Mouse (Mus musculus) heart, embryonic 15.5 days (tissue): ENCODE data around the gene Hpdl. TPM values are rescaled to one million over a fixed set of nuclear protein-coding genes. Genes with fewer than 3 reads are reported as not detected.
"Not testable (repeated sequence)": the region's sequence is repeated elsewhere in the genome, so short reads cannot be mapped to it uniquely, and the experiment has no call there.

ENCODE experiments used
- ATAC-seq: fragments of 200-750 bp; cut with Nextera tagmentation; replicated peaks from 2 replicates; pipeline ENCODE4 v1.8.0; 2017; ENCODE audit warnings: low read depth, moderate TSS enrichment; ENCODE audit not compliant: insufficient number of reproducible peaks, insufficient read depth, low FRiP score
- H3K27ac ChIP-seq: fragments of 300-500 bp; sonication (generic); 2 replicates; pipeline ENCODE4 v1.5.1; 2015; ENCODE audit warnings: mild to moderate bottlenecking, inconsistent platforms
- H3K27me3 ChIP-seq: fragments of 300-500 bp; sonication (generic); 2 replicates; pipeline ENCODE4 v1.6.1; 2015; ENCODE audit warnings: inconsistent platforms
- H3K36me3 ChIP-seq: fragments of 300-500 bp; sonication (generic); 2 replicates; pipeline ENCODE4 v1.6.1; 2015; ENCODE audit warnings: mild to moderate bottlenecking, inconsistent platforms
- H3K4me1 ChIP-seq: fragments of 300-500 bp; sonication (generic); replicated peaks from 2 replicates; pipeline ENCODE4 v1.6.1; 2015; ENCODE audit warnings: inconsistent platforms
- H3K4me2 ChIP-seq: fragments of 300-500 bp; sonication (generic); 2 replicates; pipeline ENCODE4 v1.6.1; 2015; ENCODE audit warnings: inconsistent platforms, mild to moderate bottlenecking, moderate library complexity
- H3K4me3 ChIP-seq: fragments of 300-500 bp; sonication (generic); 2 replicates; pipeline ENCODE4 v1.5.1; 2015; ENCODE audit warnings: mild to moderate bottlenecking, inconsistent platforms
- H3K9ac ChIP-seq: fragments of 300-500 bp; sonication (generic); 2 replicates; pipeline ENCODE4 v1.6.1; 2015; ENCODE audit warnings: mild to moderate bottlenecking, inconsistent platforms
- H3K9me3 ChIP-seq: fragments of 300-500 bp; sonication (generic); replicated peaks from 2 replicates; pipeline ENCODE4 v1.6.1; 2016; ENCODE audit warnings: inconsistent platforms
- WGBS: fragments of 180-500 bp; shearing (Covaris S2); methylation state at CpG from one replicate; pipeline ENCODE4 v1.1.7; 2015; ENCODE audit warnings: mixed read lengths; 5-methylcytosine and 5-hydroxymethylcytosine counted together
- polyA plus RNA-seq: library from polyadenylated mRNA; unstranded; fragments of >200 nt; fragmentation: Nextera tagmentation; extraction: Ambion mirVana; gene quantifications from 2 replicates; pipeline ENCODE4 v1.2.1, GENCODE M21; 2015

Hpdl gene
- polyA plus RNA-seq = 0.89 and 1.0 TPM in 2 replicates

DNA sequence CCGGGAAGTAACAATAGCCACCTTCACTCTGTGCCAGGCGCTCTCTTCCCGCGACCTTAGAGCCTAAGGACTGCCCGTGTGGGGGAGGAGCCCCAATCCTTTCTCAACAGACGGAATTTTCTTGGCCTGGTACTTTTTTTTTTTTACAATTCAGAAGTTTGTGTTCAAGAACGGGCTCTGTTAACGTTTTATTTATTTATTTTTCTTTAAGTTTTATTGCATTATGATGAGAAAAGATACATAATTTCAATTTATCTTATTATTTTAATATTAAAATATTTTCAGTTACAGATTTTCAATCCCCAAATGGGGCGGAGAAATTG lies at the start of gene Hpdl:
Gene Hpdl (minus strand): TSS at position 14 of the 323 bp plus-strand sequence.
- Histone ChIP-seq H3K4me2 (peak within 1 kb of the TSS; percentile 99), H3K4me1 (peaks cover 18% of the 10 kb centered on the region), H3K36me3 (no peaks in the 10 kb centered on the region), H3K9me3 (no peaks in the 10 kb centered on the region), H3K27me3 (peaks cover 15% of the 10 kb centered on the region), H3K27ac (no peak within 1 kb of the TSS), H3K4me3 (peak within 1 kb of the TSS; percentile 57), H3K9ac (peak within 1 kb of the TSS; percentile 51)
- ATAC-seq = no peak
- WGBS = 11% methylated on average over 9 of the region's 9 CpGs

DNA sequence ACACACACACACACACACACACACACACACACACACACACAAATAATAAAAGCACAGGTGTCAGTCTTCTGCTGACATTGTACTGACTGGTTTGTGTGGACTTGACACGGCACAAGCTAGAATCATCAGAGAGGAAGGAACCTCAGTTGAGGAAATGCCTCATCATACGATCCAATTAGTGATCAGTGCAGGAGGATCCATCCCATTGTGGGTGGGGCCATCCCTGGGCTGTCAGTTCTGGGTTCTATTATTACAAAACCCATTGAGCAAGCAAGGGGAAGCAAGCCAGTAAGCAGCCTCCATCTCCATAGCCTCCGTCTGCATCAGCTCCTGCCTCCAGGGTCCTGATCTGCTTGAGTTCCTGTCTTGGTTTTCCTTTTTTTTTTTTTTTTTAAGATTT lies 48.4 kb upstream of the Hpdl start:
- Histone ChIP-seq H3K9me3 (no peaks in the 10 kb centered on the region), H3K4me2 (no peak overlapping the region), H3K27ac (no peak overlapping the region), H3K36me3 (no peaks in the 10 kb centered on the region), H3K27me3 (peaks cover 6% of the 10 kb centered on the region; the same call in 1 of the 2 replicates), H3K4me1 (no peaks in the 10 kb centered on the region), H3K4me3 (no peak overlapping the region), H3K9ac (no peak overlapping the region)
- ATAC-seq = no peak
- WGBS = 63% methylated on average over 3 of the region's 3 CpGs

DNA sequence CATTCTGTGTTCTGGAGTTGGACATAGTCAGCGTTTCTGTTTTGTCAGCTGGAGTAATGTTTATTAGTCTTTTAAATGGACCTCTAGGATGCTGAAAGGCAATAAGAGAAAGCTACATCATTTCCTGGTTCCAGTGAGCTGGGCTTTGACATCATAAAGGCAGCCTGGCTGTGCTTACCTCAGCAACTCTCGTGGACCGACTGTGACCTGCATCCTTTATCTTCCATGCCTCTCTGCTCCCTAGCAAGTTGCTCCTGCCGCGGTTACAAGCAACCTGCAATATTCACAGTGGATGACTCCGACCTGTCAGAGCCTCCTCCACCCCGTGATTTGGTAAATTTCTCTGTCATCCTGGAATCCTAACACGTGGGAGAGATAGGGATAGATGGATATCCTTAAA lies 40.5 kb upstream of the Hpdl start:
- Histone ChIP-seq H3K9me3 (no peaks in the 10 kb centered on the region), H3K9ac (no peak overlapping the region), H3K4me2 (no peak overlapping the region), H3K27ac (no peak overlapping the region), H3K27me3 (0 out of 2 replicates have a peak, but pooled peaks cover 2% of the 10 kb centered on the region), H3K4me1 (no peaks in the 10 kb centered on the region), H3K4me3 (no peak overlapping the region), H3K36me3 (no peaks in the 10 kb centered on the region)
- ATAC-seq = no peak
- WGBS = 52% methylated on average over 8 of the region's 8 CpGs

DNA sequence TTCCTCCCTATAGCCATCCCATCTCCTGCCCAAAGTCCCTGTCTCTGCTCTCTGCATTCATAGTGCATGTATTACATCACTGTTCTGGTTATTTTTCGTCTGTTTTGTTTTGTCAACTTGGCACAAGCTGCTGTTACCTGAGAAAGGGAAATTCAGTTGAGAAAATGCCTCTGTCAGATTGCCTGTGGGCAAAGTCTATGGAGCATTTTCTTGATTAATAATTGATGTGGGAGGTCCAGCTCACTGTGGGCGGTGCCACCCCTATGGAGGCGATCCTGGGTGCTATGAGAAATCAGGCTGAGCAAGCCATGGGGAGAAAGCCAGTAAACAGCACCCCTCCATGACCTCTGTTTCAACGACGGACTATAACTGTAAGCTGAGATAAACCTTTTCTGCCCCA lies 38.2 kb upstream of the Hpdl start:
- Histone ChIP-seq H3K27ac (no peak overlapping the region), H3K9ac (no peak overlapping the region), H3K4me3 (no peak overlapping the region), H3K4me2 (no peak overlapping the region), H3K27me3 (0 out of 2 replicates have a peak, but pooled peaks cover 2% of the 10 kb centered on the region), H3K36me3 (no peaks in the 10 kb centered on the region), H3K4me1 (no peaks in the 10 kb centered on the region), H3K9me3 (no peaks in the 10 kb centered on the region)
- 68% methylated on average over 5 of the region's 5 CpGs for WGBS
- ATAC-seq = no peak

DNA sequence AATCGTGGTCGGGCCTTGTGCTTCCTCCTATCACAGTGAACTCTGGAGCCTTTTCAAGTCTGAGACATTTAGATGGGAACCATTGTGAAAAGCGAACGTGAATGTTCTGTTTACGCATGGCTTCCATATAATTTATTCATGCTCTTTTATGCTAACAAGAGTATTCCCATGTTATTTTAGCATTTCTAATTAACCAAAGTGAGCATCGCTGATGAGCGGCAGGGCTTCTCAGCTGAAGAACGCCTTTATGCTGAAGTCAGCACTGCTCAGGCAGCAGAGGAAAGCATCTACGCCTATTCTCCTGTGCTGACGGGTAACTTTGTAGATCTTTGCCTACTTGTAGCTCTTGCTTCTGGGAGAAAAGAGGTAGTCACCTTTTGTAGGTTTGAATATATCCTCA lies 35.7 kb upstream of the Hpdl start:
- no peak overlapping the region for H3K9ac ChIP-seq
- no peaks in the 10 kb centered on the region for H3K4me1 ChIP-seq
- no peaks in the 10 kb centered on the region for H3K36me3 ChIP-seq
- WGBS = 91% methylated on average over 10 of the region's 10 CpGs
- no peaks in the 10 kb centered on the region for H3K9me3 ChIP-seq
- no peak overlapping the region for H3K4me2 ChIP-seq
- no peak overlapping the region for H3K27ac ChIP-seq
- H3K27me3 ChIP-seq = 0 out of 2 replicates have a peak, but pooled peaks cover 2% of the 10 kb centered on the region
- no peak for ATAC-seq
- H3K4me3 ChIP-seq = no peak overlapping the region

DNA sequence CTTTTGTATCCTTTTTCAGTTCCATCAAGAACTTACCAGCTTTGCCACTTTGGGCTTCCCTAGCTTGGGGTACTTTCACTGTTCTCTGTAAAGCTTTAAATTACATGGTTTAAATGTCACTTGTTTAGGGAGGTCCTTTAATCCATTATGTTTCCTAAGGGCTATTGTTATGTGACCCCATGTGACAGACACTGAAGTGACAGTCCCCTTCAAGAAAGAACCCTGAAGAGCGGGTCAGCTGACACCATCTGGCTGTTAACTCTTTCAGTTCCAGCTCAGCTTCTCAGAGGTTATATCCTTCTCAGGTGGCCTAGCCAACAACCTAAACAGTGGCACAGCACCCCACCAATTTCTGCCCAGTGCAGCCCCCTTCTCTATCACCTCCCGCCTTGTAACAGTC lies 32.8 kb upstream of the Hpdl start:
- H3K4me2 ChIP-seq = no peak overlapping the region
- no peak for ATAC-seq
- no peaks in the 10 kb centered on the region for H3K9me3 ChIP-seq

DNA sequence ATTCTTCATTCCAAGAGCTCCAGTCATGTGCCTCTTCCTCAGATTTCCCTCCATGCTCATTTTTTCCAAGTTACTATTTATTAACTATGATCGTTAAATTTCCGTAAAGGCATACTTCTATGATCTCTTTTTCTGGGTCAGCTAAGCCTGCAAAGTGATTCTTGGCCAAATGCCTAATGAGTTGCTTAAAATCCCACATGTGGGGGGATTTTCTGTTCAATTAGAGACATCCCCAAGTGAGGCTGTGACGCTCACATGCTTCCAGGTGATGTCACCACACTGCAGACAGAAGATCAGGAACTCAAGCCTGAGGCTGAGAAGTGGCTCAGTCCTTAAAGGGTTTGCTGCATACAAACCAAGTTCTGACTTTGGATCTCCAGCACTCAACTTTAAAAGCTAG lies 28.4 kb upstream of the Hpdl start:
- H3K4me2 ChIP-seq = no peak overlapping the region

More for the DNA sequence above, 32.8 kb upstream of the Hpdl start:
- Histone ChIP-seq H3K36me3 (no peaks in the 10 kb centered on the region), H3K27me3 (no peaks in the 10 kb centered on the region), H3K4me1 (no peaks in the 10 kb centered on the region), H3K9ac (no peak overlapping the region), H3K27ac (no peak overlapping the region), H3K4me3 (no peak overlapping the region)
- WGBS = 37% methylated on average over 2 of the region's 2 CpGs

DNA sequence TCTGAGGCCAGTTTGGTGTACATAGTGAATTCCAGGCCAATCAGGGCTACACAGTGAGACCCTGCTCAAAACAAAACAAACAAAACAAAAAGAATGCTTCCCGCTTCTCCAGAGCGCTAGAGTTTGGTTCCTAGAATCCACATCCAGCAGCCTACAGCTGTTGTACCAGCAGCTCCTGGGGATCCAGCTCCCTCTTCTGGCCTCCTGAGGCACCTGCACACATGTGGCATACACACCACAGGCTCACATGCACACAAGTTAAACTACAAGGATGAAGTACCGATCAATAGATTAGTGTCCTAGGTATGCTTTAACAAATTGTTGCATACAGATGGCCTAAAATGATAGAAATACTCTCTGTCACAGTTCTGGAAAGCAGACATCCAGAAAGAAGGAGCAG lies 22.8 kb upstream of the Hpdl start:
- Histone ChIP-seq H3K9me3 (no peaks in the 10 kb centered on the region), H3K4me2 (no peak overlapping the region), H3K9ac (no peak overlapping the region), H3K27me3 (peaks cover 15% of the 10 kb centered on the region), H3K4me3 (no peak overlapping the region), H3K27ac (no peak overlapping the region), H3K4me1 (0 out of 2 replicates have a peak, but pooled peaks cover 2% of the 10 kb centered on the region), H3K36me3 (no peaks in the 10 kb centered on the region)
- WGBS = 92% methylated on average over 3 of the region's 3 CpGs
- ATAC-seq = no peak

More for the DNA sequence above, 28.4 kb upstream of the Hpdl start:
- Histone ChIP-seq H3K27me3 (no peaks in the 10 kb centered on the region), H3K9ac (no peak overlapping the region), H3K4me3 (no peak overlapping the region), H3K36me3 (no peaks in the 10 kb centered on the region), H3K27ac (no peak overlapping the region), H3K9me3 (no peaks in the 10 kb centered on the region), H3K4me1 (no peaks in the 10 kb centered on the region)
- 71% methylated on average over 3 of the region's 3 CpGs for WGBS
- no peak for ATAC-seq

DNA sequence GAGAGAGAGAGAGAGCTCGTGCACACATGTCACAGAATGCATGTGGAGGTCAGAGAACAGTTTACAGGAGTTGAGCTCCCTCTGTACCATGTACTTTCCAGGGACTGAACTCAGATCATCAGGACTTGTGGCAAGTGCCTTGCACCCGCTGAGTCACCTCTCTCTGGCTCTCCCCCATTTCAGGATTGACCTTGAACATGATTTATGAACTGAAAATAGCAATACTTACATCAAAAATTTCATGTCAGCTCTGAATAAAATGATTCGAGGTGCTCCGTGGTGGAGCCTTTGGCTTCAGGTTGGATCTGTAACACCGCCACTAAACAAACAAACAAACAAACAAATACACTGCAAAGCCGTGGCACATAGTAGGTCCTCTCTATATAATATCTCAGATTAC lies 19.3 kb upstream of the Hpdl start:
- WGBS = 78% methylated on average over 6 of the region's 6 CpGs
- Histone ChIP-seq H3K4me3 (no peak overlapping the region), H3K4me2 (no peak overlapping the region), H3K27ac (no peak overlapping the region), H3K36me3 (no peaks in the 10 kb centered on the region), H3K4me1 (0 out of 2 replicates have a peak, but pooled peaks cover 2% of the 10 kb centered on the region), H3K9ac (no peak overlapping the region), H3K27me3 (peaks cover 20% of the 10 kb centered on the region), H3K9me3 (no peaks in the 10 kb centered on the region)
- ATAC-seq = no peak

DNA sequence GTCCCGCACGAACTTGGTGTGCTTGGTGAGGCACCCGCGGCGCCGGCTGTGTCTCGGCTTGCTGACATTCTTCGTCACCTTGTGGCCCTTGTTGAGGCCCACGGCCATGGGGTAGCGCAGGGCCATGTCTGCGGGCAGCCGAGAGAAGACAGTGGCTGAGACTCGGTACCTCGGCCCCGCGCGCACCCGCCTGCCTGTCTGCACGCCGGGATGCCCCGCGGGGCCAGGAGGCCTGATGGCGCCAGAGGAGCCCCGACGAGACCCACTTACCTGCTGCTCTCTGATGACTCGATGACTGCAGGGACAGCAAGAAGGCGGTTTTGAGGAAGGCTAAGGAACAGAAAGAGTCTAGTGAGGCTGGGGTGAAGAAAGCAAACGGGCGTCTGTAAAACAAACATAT lies 18.6 kb upstream of the Hpdl start:
- H3K9me3 ChIP-seq, ATAC-seq, H3K9ac ChIP-seq, H3K4me1 ChIP-seq, H3K27ac ChIP-seq, H3K36me3 ChIP-seq: not testable (repeated sequence)
- WGBS = 25% methylated on average over 27 of the region's 29 CpGs
- H3K4me2 ChIP-seq = peak overlapping the region; percentile 59
- H3K4me3 ChIP-seq = peak overlapping the region; percentile 25
- H3K27me3 ChIP-seq = peaks cover 20% of the 10 kb centered on the region

DNA sequence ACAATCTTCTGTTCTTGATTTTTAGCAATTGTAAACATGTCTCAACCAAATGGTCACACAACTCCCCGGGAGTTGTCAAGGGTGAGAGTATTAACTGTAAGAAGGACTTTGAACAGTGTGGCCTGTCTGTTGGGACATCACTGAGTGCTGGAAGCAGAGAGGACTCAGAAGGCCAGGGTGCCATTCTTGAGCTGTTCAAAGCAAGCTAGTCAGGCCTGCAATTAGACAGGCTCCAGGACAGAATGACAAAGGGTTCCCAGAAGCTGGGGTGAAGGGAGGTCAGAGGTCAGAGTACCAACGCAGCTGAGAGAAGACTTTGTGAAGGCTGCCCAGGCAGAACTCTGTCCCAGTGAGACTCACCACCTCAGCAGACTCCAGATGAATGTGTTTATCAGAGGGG lies 17.5 kb upstream of the Hpdl start:
- Histone ChIP-seq H3K4me3 (no peak overlapping the region), H3K4me1 (0 out of 2 replicates have a peak, but pooled peaks cover 2% of the 10 kb centered on the region), H3K9ac (no peak overlapping the region), H3K36me3 (no peaks in the 10 kb centered on the region), H3K27ac (no peak overlapping the region), H3K9me3 (no peaks in the 10 kb centered on the region), H3K4me2 (no peak overlapping the region), H3K27me3 (peaks cover 20% of the 10 kb centered on the region)
- 36% methylated on average over 2 of the region's 2 CpGs for WGBS
- no peak for ATAC-seq

DNA sequence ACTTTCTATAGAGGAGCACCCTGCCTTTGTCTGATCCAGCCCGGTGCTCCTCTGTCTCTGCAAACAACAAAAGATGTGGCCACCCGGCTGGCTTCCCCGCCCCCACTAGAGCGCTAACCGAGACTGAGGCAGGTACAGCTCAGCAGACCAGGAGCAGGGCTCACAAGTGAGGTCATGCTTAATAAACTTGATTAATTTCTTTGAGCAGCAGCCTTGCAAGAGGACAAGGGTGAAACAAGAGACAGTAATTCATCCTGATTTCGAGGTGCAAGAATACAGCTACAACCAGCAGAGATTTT lies 8.5 kb upstream of the Hpdl start:
- Histone ChIP-seq H3K4me3 (no peak overlapping the region), H3K4me1 (peaks cover 5% of the 10 kb centered on the region), H3K9me3 (no peaks in the 10 kb centered on the region), H3K27me3 (no peaks in the 10 kb centered on the region), H3K9ac (no peak overlapping the region), H3K36me3 (no peaks in the 10 kb centered on the region), H3K4me2 (no peak overlapping the region), H3K27ac (no peak overlapping the region)
- WGBS = 37% methylated on average over 6 of the region's 6 CpGs
- no peak for ATAC-seq
